Mouse (Mus musculus): Measurements from ENCODE around the gene Grik3.

GRCm38 (mm10) chr4:125699056-125699455, 208.6 kb downstream of the Grik3 start:
- TF ChIP-seq CHD1 (IDR thresholded peaks at IDR 0.05; ENCODE audit: low read depth, low read length) (no peak), CTCF (IDR thresholded peaks at IDR 0.05 in 2 of 3, conservative IDR thresholded peaks at IDR 0.05 in 1 of 3; ENCODE audit: control insufficient read depth in 1 of 3, insufficient read depth in 1 of 3, low read depth in 2 of 3, low read length in 3 of 3, poor library complexity in 1 of 3, severe bottlenecking in 1 of 3) (no peak), POLR2A (IDR thresholded peaks at IDR 0.05; ENCODE audit: control insufficient read depth in 1 of 2, insufficient read depth in 1 of 2, low read depth in 1 of 2, low read length in 2 of 2, poor library complexity in 1 of 2) (no peak), SIN3A (IDR thresholded peaks at IDR 0.05; ENCODE audit: low read length) (no peak), BHLHE40 (IDR thresholded peaks at IDR 0.05; ENCODE audit: borderline replicate concordance, low read depth, low read length) (no peak), GATA1 (IDR thresholded peaks at IDR 0.05; ENCODE audit: low read depth, low read length) (no peak), E2F4 (IDR thresholded peaks at IDR 0.05; ENCODE audit: borderline replicate concordance, low read depth, low read length) (no peak), TAL1 (IDR thresholded peaks at IDR 0.05; ENCODE audit: low read length) (no peak), EP300 (IDR thresholded peaks at IDR 0.05; ENCODE audit: low read depth in 1 of 2, low read length in 2 of 2) (no peak), MAX (IDR thresholded peaks at IDR 0.05; ENCODE audit: low read length) (no peak), POLR2AphosphoS2 (IDR thresholded peaks at IDR 0.05; ENCODE audit: low read length) (no peak), MXI1 (IDR thresholded peaks at IDR 0.05; ENCODE audit: low read depth, low read length) (no peak), ZC3H11A (IDR thresholded peaks at IDR 0.05; ENCODE audit: low read depth, low read length) (no peak)

Measured in MEL (cell line).